Comparison of ENCODE assay signal across 8 mouse cellular contexts in genomic region chr16:45159389-45159716, GRCm38 (mm10). TPM values are rescaled to one million over a fixed set of nuclear protein-coding genes. Genes with fewer than 3 reads are reported as not detected.
DNase-seq lines count a peak whose midpoint lies in the region; ATAC-seq and TF ChIP-seq lines count a peak whose summit lies in the region.

No protein-coding gene starts in this region.

- H3K4me2 ChIP-seq in heart, embryonic 14.5 days (ENCODE audit: low read length), result peak overlapping the region; percentile 92
- peak overlapping the region; percentile 89 for H3K4me2 ChIP-seq in forebrain, embryonic 16.5 days (ENCODE audit: low read length)

- no peak for ATAC-seq in heart, embryonic 14.5 days (ENCODE audit: insufficient number of reproducible peaks, insufficient read depth, low FRiP score, low read depth)
- ATAC-seq in G1E (ENCODE audit: extremely low read depth, insufficient number of reproducible peaks, low FRiP score, poor library complexity, severe bottlenecking), result no peak
- ATAC-seq in forebrain, embryonic 16.5 days, result no peak

- no peaks in the 10 kb centered on the region for H3K27me3 ChIP-seq in heart, embryonic 14.5 days (ENCODE audit: control insufficient read depth, insufficient read depth, low read length)
- H3K27me3 ChIP-seq in G1E (ENCODE audit: insufficient read depth, low read length), result no peaks in the 10 kb centered on the region
- no peaks in the 10 kb centered on the region for H3K27me3 ChIP-seq in forebrain, embryonic 16.5 days (replicated peaks; ENCODE audit: control insufficient read depth, insufficient read depth, low read length)

- peak overlapping the region; percentile 87 to 95 for H3K27ac ChIP-seq in heart, embryonic 14.5 days (replicated peaks in 1 of 2; ENCODE audit: control insufficient read depth in 1 of 2, insufficient read depth in 1 of 2, low read depth in 2 of 2, low read length in 2 of 2)
- H3K27ac ChIP-seq in forebrain, embryonic 16.5 days (ENCODE audit: low read length), result peak overlapping the region; percentile 95
- peak overlapping the region; percentile 69 for H3K27ac ChIP-seq in macrophage

- peak overlapping the region; percentile 89 for H3K9ac ChIP-seq in heart, embryonic 14.5 days (ENCODE audit: low read length)
- peak overlapping the region; percentile 95 for H3K9ac ChIP-seq in forebrain, embryonic 16.5 days (replicated peaks; ENCODE audit: low read depth, low read length)

- peaks cover 5 to 22% of the 10 kb centered on the region in 2 experiments; a peak in 3 of 4 replicates for H3K4me1 ChIP-seq in heart, embryonic 14.5 days (ENCODE audit: control insufficient read depth in 2 of 2, insufficient read depth in 2 of 2, low read length in 2 of 2)
- peaks cover 20% of the 10 kb centered on the region for H3K4me1 ChIP-seq in G1E (ENCODE audit: insufficient read depth, low read depth, low read length)
- peaks cover 18% of the 10 kb centered on the region for H3K4me1 ChIP-seq in forebrain, embryonic 16.5 days (replicated peaks; ENCODE audit: control insufficient read depth, insufficient read depth, low read length)

- 4% methylated on average over 11 of the region's 11 CpGs for WGBS in heart, embryonic 14.5 days
- 6% methylated on average over 11 of the region's 11 CpGs for WGBS in forebrain, embryonic 16.5 days
- WGBS in macrophage (ENCODE audit: missing documents), result under 1% methylated on average over 11 of the region's 11 CpGs

- TF ChIP-seq CTCF in G1E (IDR thresholded peaks at IDR 0.05; ENCODE audit: low read depth, low read length), result no peak

- peaks cover 65% of the 10 kb centered on the region for H3K79me2 ChIP-seq in macrophage (ENCODE audit: inconsistent target)

- no peaks in the 10 kb centered on the region for H3K9me3 ChIP-seq in heart, embryonic 14.5 days (ENCODE audit: control insufficient read depth, low read length)
- no peaks in the 10 kb centered on the region for H3K9me3 ChIP-seq in G1E (replicated peaks)
- H3K9me3 ChIP-seq in forebrain, embryonic 16.5 days (ENCODE audit: control insufficient read depth, low read length), result no peaks in the 10 kb centered on the region

- H3K4me3 ChIP-seq in heart, embryonic 14.5 days (ENCODE audit: control insufficient read depth in 1 of 2, insufficient read depth in 1 of 2, low read depth in 1 of 2, low read length in 2 of 2), result peak overlapping the region; percentile 88 to 94
- H3K4me3 ChIP-seq in G1E (ENCODE audit: low read depth, low read length) (peak overlapping the region; percentile 96), macrophage (ENCODE audit: inconsistent target) (peak overlapping the region; percentile 67)
- H3K4me3 ChIP-seq in forebrain, embryonic 16.5 days (replicated peaks; ENCODE audit: low read length), result peak overlapping the region; percentile 96

- no peak for DNase-seq in heart, adult 9 months (ENCODE audit: low spot score in 2 of 2)
- DNase-seq in G1E (ENCODE audit: low spot score), result no peak
- DNase-seq in Muller cell, postnatal 12 days (ENCODE audit: inconsistent ontology term), result no peak
- DNase-seq in cerebellum, adult 9-10 months, result no peak
- no peak for DNase-seq in cerebellum, adult 11 months

- H3K36me3 ChIP-seq in heart, embryonic 14.5 days (ENCODE audit: control insufficient read depth, insufficient read depth, low read length), result peaks cover 17% of the 10 kb centered on the region
- H3K36me3 ChIP-seq in G1E (replicated peaks), result peaks cover 12% of the 10 kb centered on the region
- H3K36me3 ChIP-seq in forebrain, embryonic 16.5 days (ENCODE audit: control insufficient read depth, insufficient read depth), result peaks cover 8% of the 10 kb centered on the region; the same call in 1 of the 2 replicates
- 0 out of 2 replicates have a peak, but pooled peaks cover 11% of the 10 kb centered on the region for H3K36me3 ChIP-seq in macrophage (ENCODE audit: inconsistent target)

RNA-seq across cellular contexts. Expression of gene Atg3, which starts 0.8 kb away (rescaled TPM):
- 30.5 and 30.7 TPM in 2 replicates for polyA plus RNA-seq in heart, embryonic 14.5 days (2014; fragmentation: Nextera tagmentation; extraction: Ambion mirVana)
- 55.5 and 61.7 TPM in 2 replicates for total RNA-seq in G1E (2014; fragmentation: Nextera tagmentation)
- 43.3 and 49.7 TPM in 2 replicates for total RNA-seq in G1E (2017)
- 12.3 and 12.6 TPM in 2 replicates for polyA plus RNA-seq in G1E (2012)
- 52.0 and 54.0 TPM in 2 replicates for polyA plus RNA-seq in forebrain, embryonic 16.5 days (2015; fragmentation: Nextera tagmentation; extraction: Ambion mirVana)
- 10 to 100 TPM; 38.9 to 85.0 (median 53.0) TPM for total RNA-seq in macrophage (2018; cell fraction: chromatin; rRNA removed)
- 10 to 100 TPM; 51.3 to 83.6 (median 60.4) TPM for total RNA-seq in macrophage (2018; cell fraction: cytosol; rRNA removed)
- 10 to 100 TPM; 33.3 to 87.3 (median 46.0) TPM for total RNA-seq in macrophage (2018; cell fraction: nucleus; rRNA removed)
- polyA plus RNA-seq in macrophage (2018), result 58.0 to 179 TPM (median 74.5 TPM) in 3 replicates

RNA-seq across cellular contexts. Expression of gene Slc35a5, which starts 0.8 kb away (rescaled TPM):
- polyA plus RNA-seq in heart, embryonic 14.5 days (2014; fragmentation: Nextera tagmentation; extraction: Ambion mirVana), result 18.0 and 19.8 TPM in 2 replicates
- 10.6 and 11.5 TPM in 2 replicates for total RNA-seq in G1E (2014; fragmentation: Nextera tagmentation)
- total RNA-seq in G1E (2017), result 14.1 and 21.9 TPM in 2 replicates
- 0.04 and 0.22 TPM in 2 replicates for polyA plus RNA-seq in G1E (2012)
- 37.0 and 39.9 TPM in 2 replicates for polyA plus RNA-seq in forebrain, embryonic 16.5 days (2015; fragmentation: Nextera tagmentation; extraction: Ambion mirVana)
- total RNA-seq in macrophage (2018; cell fraction: chromatin; rRNA removed), result 10 to 100 TPM in 18 of 26 experiments, 1 to 10 TPM in 8; 4.8 to 50.1 (median 16.7) TPM
- total RNA-seq in macrophage (2018; cell fraction: cytosol; rRNA removed), result 10 to 100 TPM; 14.6 to 35.5 (median 25.3) TPM
- total RNA-seq in macrophage (2018; cell fraction: nucleus; rRNA removed), result 10 to 100 TPM; 10.7 to 55.1 (median 20.1) TPM
- polyA plus RNA-seq in macrophage (2018), result 20.6 to 47.3 TPM (median 27.8 TPM) in 3 replicates

Comparison
In these comparisons a context has a peak if more than half of its experiments do, and no peak if none do; other contexts are left out.
1. RNA of gene Slc35a5, which starts 0.8 kb away (polyA plus RNA-seq): 37.0 to 39.9 TPM in forebrain, embryonic 16.5 days, 20.6 to 47.3 TPM in macrophage and 18.0 to 19.8 TPM in heart, embryonic 14.5 days; 0.04 to 0.22 TPM in G1E; every median in the first group is over 10 times any median in the second.
2. Peak in every context shown above with its lines, with median percentiles within 50 percentile points of each other: H3K27ac ChIP-seq and H3K4me3 ChIP-seq.